Mouse (Mus musculus) embryonic facial prominence, embryonic 12.5 days (tissue): ENCODE results near the gene Vwa2. TPM values are rescaled to one million over a fixed set of nuclear protein-coding genes. Genes with fewer than 3 reads are reported as not detected.

Experiments
- ATAC-seq: fragments of 200-750 bp; cut with Nextera tagmentation; 2 replicates; pipeline ENCODE4 v1.8.0; 2017; ENCODE audit not compliant: insufficient number of reproducible peaks, insufficient read depth, low FRiP score, low TSS enrichment
- H3K27ac ChIP-seq: fragments of 300-500 bp; sonication (generic); 2 replicates; pipeline ENCODE4 v1.5.1; 2016; ENCODE audit warnings: mild to moderate bottlenecking
- H3K27me3 ChIP-seq: fragments of 300-500 bp; sonication (generic); 2 replicates; pipeline ENCODE4 v1.6.1; 2016; ENCODE audit warnings: mild to moderate bottlenecking, moderate library complexity
- H3K36me3 ChIP-seq: fragments of 300-500 bp; sonication (generic); 2 replicates; pipeline ENCODE4 v1.6.1; 2016; ENCODE audit warnings: mild to moderate bottlenecking
- H3K4me1 ChIP-seq: fragments of 300-500 bp; sonication (generic); 2 replicates; pipeline ENCODE4 v1.6.1; 2016
- H3K4me2 ChIP-seq: fragments of 300-500 bp; sonication (generic); replicated peaks from 2 replicates; pipeline ENCODE4 v1.6.1; 2016; ENCODE audit warnings: mild to moderate bottlenecking, moderate library complexity
- H3K4me3 ChIP-seq: fragments of 300-500 bp; sonication (generic); 2 replicates; pipeline ENCODE4 v1.5.1; 2016; ENCODE audit warnings: mild to moderate bottlenecking
- H3K9ac ChIP-seq: fragments of 300-500 bp; sonication (generic); 2 replicates; pipeline ENCODE4 v1.6.1; 2016; ENCODE audit warnings: mild to moderate bottlenecking, moderate library complexity
- H3K9me3 ChIP-seq: fragments of 300-500 bp; sonication (generic); 2 replicates; pipeline ENCODE4 v1.6.1; 2016; ENCODE audit warnings: mild to moderate bottlenecking, moderate library complexity
- WGBS: fragments of 180-500 bp; shearing (Covaris S2); methylation state at CpG from one replicate; pipeline ENCODE4 v1.1.7; 2016; 5-methylcytosine and 5-hydroxymethylcytosine counted together
- polyA plus RNA-seq: library from polyadenylated mRNA; unstranded; fragments of >200 nt; fragmentation: Nextera tagmentation; extraction: Ambion mirVana; gene quantifications from 2 replicates; pipeline ENCODE4 v1.2.1, GENCODE M21; 2016

The Vwa2 gene
- polyA plus RNA-seq, 1 experiment from 2014 or later: 6.1 TPM

DNA sequence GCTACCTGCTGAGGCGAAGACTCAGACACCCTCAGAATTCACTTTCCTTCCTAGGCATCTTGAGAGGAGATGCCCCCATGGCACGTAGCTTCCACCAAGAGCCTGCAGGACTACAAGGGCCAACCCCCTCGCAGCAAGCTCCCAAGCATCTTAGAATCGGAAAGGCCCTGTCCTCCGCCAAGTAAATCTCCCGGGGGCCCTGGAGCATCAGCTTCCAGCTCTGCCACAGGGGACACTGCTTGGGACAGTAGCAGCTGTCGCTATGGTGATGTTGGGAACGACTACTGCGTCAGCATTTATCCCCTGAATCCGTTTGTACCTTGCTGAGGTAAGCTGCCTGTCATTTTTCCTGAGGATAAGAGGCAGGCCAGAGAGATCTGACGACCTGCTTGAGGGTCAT is 36.5 kb downstream of the Vwa2 start:
- Histone ChIP-seq H3K9ac (no peak overlapping the region), H3K9me3 (peaks cover 4% of the 10 kb centered on the region; the same call in 1 of the 2 replicates)
- WGBS: 61% methylated on average over 11 of the region's 11 CpGs

DNA sequence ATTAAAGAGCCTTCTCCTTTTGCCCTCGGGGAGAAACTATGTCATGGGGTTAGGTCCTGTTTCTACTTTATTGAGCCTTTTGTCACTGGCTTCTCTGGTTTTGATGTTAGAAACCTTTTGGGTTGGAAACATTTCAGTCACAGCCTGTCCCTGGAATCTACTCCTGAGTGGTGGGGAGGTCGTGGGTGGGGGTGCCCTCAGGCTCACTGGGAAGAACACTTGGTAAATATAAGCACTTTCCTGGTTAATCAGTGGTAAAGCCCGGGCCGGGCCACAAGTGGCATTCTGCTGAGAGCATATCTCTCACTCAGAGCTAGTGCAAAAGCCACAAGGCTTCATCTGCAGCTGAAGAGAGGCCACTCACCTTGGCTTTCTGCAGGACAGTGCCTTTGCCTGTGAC is 39.7 kb downstream of the Vwa2 start:
- Histone ChIP-seq H3K27ac (no peak overlapping the region), H3K27me3 (no peaks in the 10 kb centered on the region), H3K4me3 (no peak overlapping the region), H3K4me2 (no peak overlapping the region), H3K9ac (no peak overlapping the region), H3K4me1 (peaks cover 3% of the 10 kb centered on the region; the same call in 1 of the 2 replicates), H3K9me3 (peaks cover 4% of the 10 kb centered on the region; the same call in 1 of the 2 replicates), H3K36me3 (0 out of 2 replicates have a peak, but pooled peaks cover 4% of the 10 kb centered on the region)
- no peak for ATAC-seq
- WGBS: 69% methylated on average over 4 of the region's 4 CpGs

More for the DNA sequence above, 36.5 kb downstream of the Vwa2 start:
- no peak overlapping the region for H3K27ac ChIP-seq
- H3K4me3 ChIP-seq: no peak overlapping the region
- 0 out of 2 replicates have a peak, but pooled peaks cover 4% of the 10 kb centered on the region for H3K36me3 ChIP-seq
- H3K27me3 ChIP-seq: no peaks in the 10 kb centered on the region
- peaks cover 10% of the 10 kb centered on the region; the same call in 1 of the 2 replicates for H3K4me1 ChIP-seq
- no peak overlapping the region for H3K4me2 ChIP-seq
- ATAC-seq: no peak

DNA sequence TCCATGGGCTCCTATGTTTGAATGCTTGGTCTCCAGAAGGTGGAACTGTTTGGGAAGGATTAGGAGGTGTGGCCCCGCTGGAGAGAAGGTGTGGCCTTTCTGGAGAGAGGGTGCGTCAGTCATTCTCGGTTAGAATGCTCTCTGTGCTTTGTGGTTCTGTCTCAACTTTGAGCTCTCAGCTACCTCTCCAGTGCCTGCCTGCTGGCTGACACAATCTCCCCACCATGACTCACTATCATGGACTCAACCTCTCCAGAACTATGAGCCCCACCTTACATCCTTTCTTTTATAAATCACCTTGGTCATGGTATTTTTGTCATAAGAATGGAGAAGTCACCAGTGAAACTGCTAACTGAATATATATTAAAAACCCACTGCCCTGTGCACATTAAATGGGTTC is 40.6 kb downstream of the Vwa2 start:
- Histone ChIP-seq H3K4me1 (peaks cover 3% of the 10 kb centered on the region; the same call in 1 of the 2 replicates), H3K27me3 (no peaks in the 10 kb centered on the region), H3K9me3 (peaks cover 4% of the 10 kb centered on the region; the same call in 1 of the 2 replicates), H3K27ac (no peak overlapping the region), H3K4me2 (no peak overlapping the region), H3K4me3 (no peak overlapping the region), H3K36me3 (0 out of 2 replicates have a peak, but pooled peaks cover 4% of the 10 kb centered on the region), H3K9ac (no peak overlapping the region)
- WGBS: 80% methylated on average over 3 of the region's 3 CpGs
- ATAC-seq: no peak

DNA sequence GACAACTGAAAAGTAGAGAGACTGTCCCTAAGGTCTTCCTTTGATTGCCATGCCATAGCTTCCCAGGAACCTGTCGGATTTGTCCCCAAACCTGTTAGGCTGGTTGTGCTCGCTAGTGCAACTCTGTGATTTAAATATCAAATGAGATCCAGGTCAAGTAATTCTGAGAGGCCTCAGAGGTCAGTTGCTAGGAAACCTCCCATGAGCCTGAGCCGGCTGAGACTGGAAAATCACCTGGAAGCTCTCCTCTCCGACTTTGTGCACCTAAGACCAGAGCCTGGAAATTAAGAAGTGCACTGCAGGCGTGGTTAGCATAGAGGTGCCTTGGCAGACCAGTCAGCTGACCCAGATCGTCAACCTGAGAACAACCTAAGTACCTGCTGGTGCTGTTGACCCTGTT is 41.0 kb downstream of the Vwa2 start:
- Histone ChIP-seq H3K4me1 (peaks cover 3% of the 10 kb centered on the region; the same call in 1 of the 2 replicates), H3K9ac (no peak overlapping the region), H3K4me3 (no peak overlapping the region), H3K36me3 (0 out of 2 replicates have a peak, but pooled peaks cover 4% of the 10 kb centered on the region), H3K4me2 (no peak overlapping the region), H3K27ac (no peak overlapping the region), H3K27me3 (no peaks in the 10 kb centered on the region), H3K9me3 (peaks cover 4% of the 10 kb centered on the region; the same call in 1 of the 2 replicates)
- 47% methylated on average over 6 of the region's 6 CpGs for WGBS
- no peak for ATAC-seq

DNA sequence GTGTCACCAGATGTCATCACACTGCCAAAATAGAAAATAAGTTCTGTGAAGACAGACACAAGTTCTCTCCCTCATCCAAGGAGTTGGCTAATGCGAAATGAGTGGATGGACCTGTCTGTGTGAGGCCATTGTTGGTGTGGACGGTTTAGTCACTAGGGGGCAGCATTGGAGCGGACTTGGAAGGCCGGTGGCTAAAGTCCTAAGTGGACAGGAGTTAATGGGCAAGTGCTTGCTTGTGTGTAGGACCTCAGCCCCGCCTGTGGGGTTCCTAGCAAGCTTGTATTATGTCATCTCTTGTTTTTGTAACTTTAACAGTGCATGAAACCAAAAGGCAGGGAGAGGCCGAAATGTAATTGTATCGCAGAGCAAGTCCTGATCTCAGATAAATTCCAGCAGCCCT is 45.6 kb downstream of the Vwa2 start:
- H3K4me2 ChIP-seq: no peak overlapping the region
- no peak overlapping the region for H3K4me3 ChIP-seq
- ATAC-seq: peak; percentile 77
- H3K9ac ChIP-seq: no peak overlapping the region
- no peaks in the 10 kb centered on the region for H3K27me3 ChIP-seq
- WGBS: 18% methylated on average over 7 of the region's 7 CpGs
- H3K27ac ChIP-seq: no peak overlapping the region
- H3K36me3 ChIP-seq: 0 out of 2 replicates have a peak, but pooled peaks cover under 1% of the 10 kb centered on the region
- H3K4me1 ChIP-seq: no peaks in the 10 kb centered on the region
- H3K9me3 ChIP-seq: peaks cover under 1% of the 10 kb centered on the region; the same call in 1 of the 2 replicates

DNA sequence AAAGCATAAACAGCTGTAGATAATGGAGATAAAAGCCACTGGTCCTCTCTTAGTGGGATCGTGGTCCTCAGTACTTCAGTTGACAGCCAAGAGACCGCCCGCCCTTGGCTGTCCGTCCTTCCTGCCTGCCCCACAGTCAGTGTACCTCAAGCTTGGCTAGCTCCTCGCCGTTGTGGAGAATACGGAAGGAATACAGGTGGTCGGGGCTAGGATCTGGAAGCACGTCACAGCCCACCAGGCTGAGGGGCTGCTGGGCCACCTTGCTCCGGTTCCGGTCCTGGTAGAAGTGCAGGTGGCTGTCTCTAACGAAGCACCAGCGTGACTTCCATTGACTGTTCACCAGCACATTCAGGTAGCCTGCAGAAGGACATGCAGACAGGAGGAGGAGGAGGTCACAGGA is 46.2 kb downstream of the Vwa2 start:
- Histone ChIP-seq H3K9me3 (no peaks in the 10 kb centered on the region), H3K27me3 (no peaks in the 10 kb centered on the region), H3K4me2 (no peak overlapping the region), H3K9ac (no peak overlapping the region), H3K4me1 (no peaks in the 10 kb centered on the region), H3K36me3 (no peaks in the 10 kb centered on the region), H3K4me3 (no peak overlapping the region), H3K27ac (no peak overlapping the region)
- no peak for ATAC-seq
- WGBS: 88% methylated on average over 13 of the region's 13 CpGs

DNA sequence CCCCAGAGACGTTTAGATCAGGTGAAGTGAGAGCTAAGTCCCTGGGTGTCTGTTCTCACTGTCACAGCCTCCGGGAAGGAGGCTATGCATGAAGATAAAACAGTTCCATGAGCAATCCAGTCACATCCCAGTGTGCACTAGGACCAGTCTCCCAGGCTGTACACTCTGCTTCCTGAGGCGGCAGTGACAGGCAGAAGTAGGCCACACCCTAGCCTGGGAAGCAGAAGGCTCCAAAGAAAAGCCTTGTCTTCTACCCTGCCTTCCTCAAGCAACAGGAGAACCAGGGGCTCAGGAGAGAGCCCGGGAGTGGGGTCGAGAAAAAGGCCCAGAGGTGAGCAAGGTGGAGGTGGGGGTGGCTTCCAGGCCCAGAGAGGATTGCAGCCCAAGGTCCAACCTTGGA is 47.7 kb downstream of the Vwa2 start:
- Histone ChIP-seq H3K9me3 (no peaks in the 10 kb centered on the region), H3K27me3 (no peaks in the 10 kb centered on the region)
- WGBS: 65% methylated on average over 5 of the region's 5 CpGs

DNA sequence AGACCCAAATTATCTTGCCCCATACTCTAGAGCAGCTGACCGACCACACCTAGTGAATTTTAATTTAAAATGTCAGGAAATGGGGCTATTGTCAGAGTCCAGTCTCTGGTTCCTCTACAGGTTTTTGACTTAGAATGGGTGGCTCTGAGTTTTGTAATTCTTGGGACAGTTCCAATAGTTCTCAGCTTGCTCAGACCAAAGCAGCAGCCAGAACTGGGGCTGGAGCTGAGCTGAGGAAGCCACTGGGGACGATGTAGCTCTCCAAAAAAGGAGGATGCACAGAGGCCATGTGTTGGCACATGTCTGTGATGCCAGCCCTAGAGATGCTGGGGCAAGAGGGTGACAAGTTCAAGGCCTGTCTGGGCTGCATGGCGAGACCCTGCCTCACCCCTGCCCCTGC is 55.3 kb downstream of the Vwa2 start:
- Histone ChIP-seq H3K4me3 (no peak overlapping the region), H3K4me1 (no peaks in the 10 kb centered on the region), H3K27ac (no peak overlapping the region), H3K9ac (no peak overlapping the region), H3K4me2 (no peak overlapping the region), H3K9me3 (no peaks in the 10 kb centered on the region), H3K36me3 (no peaks in the 10 kb centered on the region), H3K27me3 (no peaks in the 10 kb centered on the region)
- no peak for ATAC-seq
- 81% methylated on average over 3 of the region's 3 CpGs for WGBS

More for the DNA sequence above, 47.7 kb downstream of the Vwa2 start:
- Histone ChIP-seq H3K9ac (no peak overlapping the region), H3K4me1 (no peaks in the 10 kb centered on the region), H3K4me3 (no peak overlapping the region), H3K27ac (no peak overlapping the region), H3K4me2 (no peak overlapping the region), H3K36me3 (no peaks in the 10 kb centered on the region)
- ATAC-seq: no peak

DNA sequence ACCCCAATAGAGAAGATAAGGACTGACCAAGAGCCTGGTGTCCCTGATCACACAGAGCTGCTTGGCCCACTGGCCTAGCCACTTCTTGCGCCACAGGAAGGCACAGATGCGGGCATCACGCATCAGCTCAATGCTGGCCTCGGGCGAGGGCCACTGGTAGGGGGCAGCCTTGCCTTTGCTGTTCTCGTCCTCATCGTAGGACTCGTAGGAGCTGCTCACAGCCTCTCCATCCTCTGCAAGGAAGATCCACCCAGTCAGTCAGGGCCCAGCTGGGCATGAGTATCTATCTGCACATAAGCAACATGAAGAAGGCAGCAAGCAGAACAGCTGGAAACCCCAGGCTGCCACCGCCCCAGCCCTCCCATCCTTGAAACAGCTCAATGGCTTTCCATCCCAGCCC is 56.0 kb downstream of the Vwa2 start:
- 81% methylated on average over 9 of the region's 9 CpGs for WGBS

DNA sequence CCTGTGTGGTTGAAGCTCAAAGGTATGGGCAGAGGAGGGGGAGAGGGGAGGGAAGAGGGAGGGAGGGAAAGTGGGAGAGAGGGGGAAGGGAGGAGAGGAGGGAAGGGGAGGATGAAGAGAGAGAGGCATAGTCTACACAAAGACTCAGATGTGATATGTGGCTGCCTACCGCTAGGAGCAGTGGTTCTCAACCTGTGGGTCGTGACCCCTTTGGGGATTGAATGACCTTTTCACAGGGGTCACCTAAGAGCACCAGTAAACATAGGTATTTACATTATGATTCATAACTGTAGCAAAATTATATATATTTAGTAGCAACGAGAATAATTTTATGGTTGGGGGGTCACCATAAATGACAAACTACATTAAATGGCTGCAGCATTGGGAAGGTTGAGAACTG is 59.8 kb downstream of the Vwa2 start:
- Histone ChIP-seq H3K9me3 (no peaks in the 10 kb centered on the region), H3K4me3 (no peak overlapping the region), H3K9ac (no peak overlapping the region), H3K4me2 (no peak overlapping the region), H3K36me3 (no peaks in the 10 kb centered on the region), H3K27ac (no peak overlapping the region), H3K4me1 (no peaks in the 10 kb centered on the region), H3K27me3 (no peaks in the 10 kb centered on the region)
- no peak for ATAC-seq
- WGBS: 82% methylated on average over 3 of the region's 3 CpGs

More for the DNA sequence above, 56.0 kb downstream of the Vwa2 start:
- H3K9me3 ChIP-seq: no peaks in the 10 kb centered on the region
- no peak for ATAC-seq
- H3K27me3 ChIP-seq: no peaks in the 10 kb centered on the region
- H3K4me3 ChIP-seq: no peak overlapping the region
- H3K36me3 ChIP-seq: no peaks in the 10 kb centered on the region
- H3K4me2 ChIP-seq: no peak overlapping the region
- no peak overlapping the region for H3K9ac ChIP-seq
- no peaks in the 10 kb centered on the region for H3K4me1 ChIP-seq
- H3K27ac ChIP-seq: no peak overlapping the region

DNA sequence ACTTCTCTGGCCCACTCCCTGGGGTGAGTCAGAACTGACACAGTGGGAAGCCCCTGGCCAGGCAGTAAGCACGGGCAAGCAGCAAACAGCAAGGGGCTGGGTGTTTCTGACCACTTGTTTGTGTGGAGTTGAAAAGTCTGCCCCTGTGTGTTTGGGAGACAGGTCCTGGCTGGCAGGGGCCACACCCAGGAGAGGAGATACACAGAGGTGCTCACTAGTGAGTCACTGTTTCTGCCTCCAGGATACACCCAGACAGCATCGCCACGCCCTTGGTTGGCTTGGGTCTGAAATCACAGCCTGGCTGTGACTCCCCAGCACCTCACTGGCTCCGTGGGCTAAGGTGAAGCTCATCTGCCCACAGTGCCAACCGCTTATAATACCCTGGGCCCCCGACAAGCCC is 61.1 kb downstream of the Vwa2 start:
- H3K4me3 ChIP-seq: no peak overlapping the region
- no peak overlapping the region for H3K4me2 ChIP-seq
- H3K36me3 ChIP-seq: no peaks in the 10 kb centered on the region
- no peak overlapping the region for H3K27ac ChIP-seq
- 83% methylated on average over 6 of the region's 6 CpGs for WGBS
- H3K27me3 ChIP-seq: no peaks in the 10 kb centered on the region
- H3K9ac ChIP-seq: no peak overlapping the region
- ATAC-seq: no peak
- H3K4me1 ChIP-seq: no peaks in the 10 kb centered on the region
- H3K9me3 ChIP-seq: no peaks in the 10 kb centered on the region

DNA sequence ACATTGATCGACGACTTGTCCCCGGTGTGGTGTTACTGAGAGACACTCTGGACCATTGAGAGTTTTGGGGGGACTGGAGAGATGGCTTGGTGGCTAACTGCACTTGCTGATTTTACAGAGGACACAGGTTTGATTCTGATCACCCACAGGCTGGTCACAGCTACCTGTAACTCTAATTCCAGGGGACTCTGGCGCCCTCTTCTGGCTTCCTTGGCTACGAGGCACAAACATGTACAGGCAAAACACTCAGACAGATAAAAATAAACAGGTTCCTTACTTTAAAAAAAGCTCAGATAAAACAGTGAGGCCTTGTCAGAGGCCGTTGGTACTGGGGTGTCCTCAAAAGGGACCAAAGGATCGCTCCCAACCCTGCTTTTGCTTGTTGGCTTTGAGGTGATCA is 61.7 kb downstream of the Vwa2 start:
- H3K4me2 ChIP-seq: no peak overlapping the region
- no peak overlapping the region for H3K9ac ChIP-seq
- 85% methylated on average over 7 of the region's 7 CpGs for WGBS
- H3K4me3 ChIP-seq: no peak overlapping the region
- H3K4me1 ChIP-seq: no peaks in the 10 kb centered on the region
- H3K9me3 ChIP-seq: no peaks in the 10 kb centered on the region
- ATAC-seq: no peak
- no peaks in the 10 kb centered on the region for H3K36me3 ChIP-seq
- no peak overlapping the region for H3K27ac ChIP-seq
- no peaks in the 10 kb centered on the region for H3K27me3 ChIP-seq
